Mouse (Mus musculus): ENCODE results near the gene Idi1.

Idi1 gene

DNA sequence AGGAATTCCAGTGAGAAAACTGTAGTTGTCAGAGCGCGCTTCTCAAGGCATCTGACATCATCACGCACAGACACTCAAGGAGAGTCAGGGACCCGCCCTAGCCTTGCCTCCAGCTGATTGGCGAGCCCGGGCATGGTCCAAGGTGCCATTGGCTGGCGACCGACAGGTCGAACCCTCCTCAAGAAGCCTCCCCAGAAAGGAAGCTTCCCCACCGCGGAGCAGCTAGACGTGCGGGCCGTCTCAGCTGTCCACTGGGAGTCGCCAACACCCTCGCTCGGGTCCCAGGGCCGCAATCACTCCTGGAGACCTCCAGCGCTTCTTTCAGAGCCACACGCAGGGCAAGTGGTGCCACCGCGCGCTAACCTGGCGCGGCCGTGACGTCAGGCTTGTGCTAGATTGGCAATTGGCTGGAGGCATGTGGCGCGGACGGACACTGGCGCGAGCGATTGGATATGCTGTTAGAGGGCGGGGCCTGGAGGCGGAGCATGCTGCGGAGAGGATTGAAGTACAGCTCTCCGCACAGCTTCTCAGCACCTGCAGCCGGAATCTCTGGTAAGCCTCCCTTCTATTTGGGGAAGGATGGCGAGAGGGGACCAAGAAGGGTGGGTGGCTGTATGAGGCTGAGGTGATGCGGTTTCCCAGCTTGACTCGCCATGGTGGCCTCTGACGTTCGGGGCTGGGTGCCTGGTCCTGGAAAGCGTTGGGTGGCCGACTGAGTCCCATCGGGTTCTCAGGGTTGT, at the start of gene Idi1:
Idi1 (plus strand) TSS at position 57 of the 740 bp plus-strand sequence.
- DNase-seq, result peak; percentile 100

DNA sequence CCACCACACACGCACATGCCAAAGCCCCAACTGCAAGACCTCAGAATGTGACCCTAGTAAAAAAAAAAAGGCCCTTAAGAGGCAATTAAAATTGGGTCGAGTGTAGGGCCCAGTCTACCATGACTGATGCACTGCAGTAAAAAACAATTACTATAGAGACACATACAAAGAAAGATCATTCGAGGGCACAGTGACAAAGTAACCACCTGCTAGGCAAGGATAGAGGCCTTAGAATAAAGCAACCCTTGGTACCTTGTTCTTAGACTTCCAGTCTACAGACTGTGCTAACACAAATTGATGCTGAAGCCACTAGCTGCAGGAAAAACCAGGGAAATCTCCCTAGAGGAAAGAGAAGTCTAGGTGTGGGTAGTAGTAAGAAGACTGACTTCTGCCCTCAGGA, 46.9 kb upstream of the Idi1 start:
- no peak for DNase-seq

DNA sequence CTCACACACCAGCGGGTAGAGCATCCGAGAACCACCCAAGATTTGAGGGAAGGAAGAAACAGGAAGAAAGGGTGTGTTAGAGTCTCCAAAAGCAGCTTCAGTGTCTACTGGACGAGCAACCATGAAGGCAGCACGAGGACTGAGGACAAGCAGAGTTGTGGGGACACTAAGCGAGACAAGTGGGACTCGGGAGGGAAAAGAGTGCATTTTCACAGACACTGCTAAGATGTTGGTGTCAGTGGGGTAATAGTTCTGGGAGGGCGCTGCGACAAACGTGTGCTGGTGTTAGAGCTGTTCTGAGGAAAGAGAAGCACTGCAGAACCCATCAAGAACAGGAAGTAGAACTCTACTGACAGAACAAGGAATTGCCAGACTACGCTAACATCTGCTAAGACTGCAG, 46.2 kb upstream of the Idi1 start:
- DNase-seq, result peak; percentile 91

DNA sequence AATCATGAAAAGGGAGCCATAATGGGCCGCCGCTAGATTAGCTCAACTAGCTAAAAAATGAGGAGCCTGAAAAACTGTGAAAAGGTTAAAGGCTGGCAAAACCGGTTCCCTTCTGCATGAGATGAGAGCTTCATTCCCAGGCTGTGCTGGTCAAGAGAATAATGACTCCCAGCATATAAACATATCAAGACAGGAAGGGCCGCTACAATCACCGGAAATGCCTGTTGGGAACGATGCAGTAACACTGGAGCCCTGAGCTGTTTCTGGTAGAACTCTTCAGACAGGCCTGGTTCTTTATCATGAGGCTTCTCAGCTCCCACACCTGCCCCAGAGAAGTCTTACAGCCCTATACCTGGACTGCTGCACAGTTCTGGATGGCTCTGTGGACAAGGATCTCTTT, 45.4 kb upstream of the Idi1 start:
- peak; percentile 98 for DNase-seq

DNA sequence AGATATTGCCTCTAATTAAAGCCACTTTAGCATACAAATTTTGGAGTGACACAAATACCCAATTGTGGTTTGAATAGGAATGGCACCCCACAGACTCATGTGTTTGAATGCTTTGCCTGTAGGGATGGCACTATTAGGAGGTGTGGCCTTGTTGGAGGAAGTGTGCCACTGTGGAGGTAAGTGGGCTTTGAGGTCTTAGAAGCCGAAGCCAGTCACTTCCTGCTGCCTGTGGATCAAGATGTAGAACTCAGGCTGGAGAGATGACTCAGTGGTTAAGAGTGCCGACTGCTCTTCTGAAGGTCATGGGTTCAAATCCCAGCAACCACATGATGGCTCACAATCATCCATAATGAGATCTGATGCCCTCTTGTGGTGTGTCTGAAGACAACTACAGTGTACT, 44.4 kb upstream of the Idi1 start:
- DNase-seq, result peak; percentile 74

DNA sequence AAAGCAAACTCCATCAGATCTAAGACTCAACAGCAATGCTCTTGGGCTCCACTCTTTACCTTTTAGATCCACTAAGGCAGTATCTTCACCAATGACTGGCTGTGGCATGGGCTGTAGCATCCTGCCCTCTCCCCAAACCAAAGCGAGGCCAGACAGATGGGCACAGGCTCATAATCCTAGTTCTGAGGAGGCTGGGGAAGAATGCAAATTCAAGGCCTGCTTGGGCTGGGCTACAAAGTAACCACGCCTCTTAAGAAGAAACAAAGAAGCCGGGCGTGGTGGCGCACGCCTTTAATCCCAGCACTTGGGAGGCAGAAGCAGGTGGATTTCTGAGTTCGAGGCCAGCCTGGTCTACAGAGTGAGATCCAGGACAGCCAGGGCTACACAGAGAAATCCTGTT, 43.5 kb upstream of the Idi1 start:
- DNase-seq, result peak; percentile 73

DNA sequence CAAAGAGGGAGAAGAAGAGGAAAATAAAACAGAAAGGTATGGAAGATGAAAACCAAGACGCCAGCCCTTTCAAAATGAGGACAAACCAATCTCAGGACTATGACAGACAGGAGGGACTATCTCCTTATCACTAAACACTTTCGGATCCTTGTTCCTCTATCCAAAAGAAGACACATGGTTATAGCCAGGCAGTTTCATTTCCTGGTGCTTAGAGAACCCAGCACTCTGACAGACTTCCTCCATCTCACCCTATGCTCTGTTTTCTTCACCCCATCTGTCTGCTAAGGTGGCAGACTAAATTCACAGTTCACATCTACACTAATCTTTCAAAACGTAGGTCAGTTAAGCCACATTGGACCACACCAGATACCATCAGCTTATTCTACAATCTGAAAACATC, 43.0 kb upstream of the Idi1 start:
- DNase-seq, result peak; percentile 89

DNA sequence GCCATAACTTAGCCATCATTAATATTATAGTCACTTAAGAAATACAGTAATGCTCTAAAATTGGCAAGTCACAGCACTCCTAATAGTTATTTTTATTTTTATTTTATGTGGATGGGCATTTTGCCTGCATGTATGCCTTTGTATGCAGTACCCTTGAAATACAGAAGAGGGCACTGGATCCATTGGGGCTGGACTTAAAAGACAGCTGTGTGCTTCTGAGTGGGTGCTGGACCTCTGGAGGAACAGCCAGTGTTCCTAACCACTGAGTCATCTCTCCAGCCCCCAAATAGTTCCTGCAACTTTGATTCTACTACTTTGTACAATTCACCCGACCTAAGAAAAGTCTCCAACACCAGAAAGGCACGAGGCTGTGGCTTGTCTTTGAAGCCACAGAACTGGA, 37.6 kb upstream of the Idi1 start:
- peak; percentile 91 for DNase-seq

DNA sequence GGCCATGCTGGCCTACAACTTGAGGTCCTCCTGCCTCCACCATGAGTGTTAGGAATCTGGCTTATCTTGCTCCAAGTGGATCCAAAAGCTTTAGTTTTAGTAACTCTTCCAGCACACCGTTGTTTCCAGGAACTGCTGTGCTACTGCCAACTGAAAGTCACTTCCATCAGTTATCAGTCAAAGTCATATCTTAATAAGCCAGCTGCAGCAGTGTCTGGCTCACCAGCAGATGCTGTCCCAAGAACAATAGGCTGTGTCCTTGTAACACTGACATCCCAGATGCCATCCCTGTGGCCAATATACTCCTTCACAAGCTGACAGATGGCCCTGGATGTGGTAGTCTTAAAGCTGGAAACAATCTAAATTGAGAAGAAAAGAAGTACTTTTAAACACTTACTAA, 36.0 kb upstream of the Idi1 start:
- DNase-seq, result peak; percentile 58

DNA sequence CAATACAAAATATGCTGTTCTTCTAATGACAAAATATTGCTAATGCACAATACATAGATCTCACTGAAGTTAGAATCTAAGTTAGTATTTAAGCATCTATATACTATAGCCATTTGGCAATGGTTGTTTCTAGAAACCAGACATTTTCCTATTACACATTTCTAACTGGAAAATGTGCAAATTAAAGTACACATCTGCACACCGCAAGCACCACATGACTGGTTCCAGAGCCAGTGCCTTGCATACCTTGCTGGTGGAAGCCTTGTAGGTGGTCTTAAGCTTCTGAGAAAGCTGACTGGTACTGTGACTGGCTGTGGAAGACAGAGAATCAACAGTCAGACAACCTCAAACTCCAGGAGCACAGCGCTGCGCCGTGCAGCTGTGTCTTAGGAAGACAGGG, 31.9 kb upstream of the Idi1 start:
- no peak for DNase-seq

DNA sequence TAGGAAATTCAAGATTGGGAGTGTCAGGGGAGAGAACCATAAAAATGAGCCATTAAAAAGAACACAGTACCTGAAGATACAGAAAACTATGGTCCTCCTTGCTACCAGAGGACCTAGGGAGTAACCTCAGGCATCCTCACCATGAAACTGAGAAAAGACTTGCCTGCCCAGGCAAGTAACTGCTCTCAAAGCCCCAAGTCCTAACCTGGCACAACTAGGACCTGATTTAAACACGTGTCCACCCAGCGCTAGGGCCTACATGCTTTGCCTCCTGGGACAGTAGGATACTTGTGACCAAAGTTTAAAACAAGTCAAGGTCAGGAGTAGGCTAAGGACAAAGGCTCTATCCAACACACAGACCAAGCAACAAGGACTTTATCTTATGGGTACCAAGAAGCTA, 30.5 kb upstream of the Idi1 start:
- DNase-seq, result no peak

DNA sequence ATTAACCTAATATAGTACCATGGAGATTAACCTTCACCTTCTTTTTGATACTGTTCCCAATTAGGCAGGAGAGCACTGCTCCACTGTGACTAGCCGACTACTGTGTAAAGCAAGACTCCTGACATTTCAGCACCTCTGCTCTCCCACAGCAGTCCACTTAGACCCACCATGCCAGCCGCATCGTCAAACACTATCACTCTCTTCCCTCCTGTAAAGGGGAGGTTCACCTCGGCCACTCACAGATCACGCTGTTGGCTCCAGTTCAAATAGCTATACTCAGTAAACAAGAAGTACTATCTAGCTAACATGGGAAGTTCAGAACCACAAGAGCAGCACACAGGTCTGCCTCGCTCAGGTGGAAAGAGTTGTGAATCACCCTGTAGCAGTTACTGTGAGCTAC, 26.8 kb upstream of the Idi1 start:
- peak; percentile 87 for DNase-seq

DNA sequence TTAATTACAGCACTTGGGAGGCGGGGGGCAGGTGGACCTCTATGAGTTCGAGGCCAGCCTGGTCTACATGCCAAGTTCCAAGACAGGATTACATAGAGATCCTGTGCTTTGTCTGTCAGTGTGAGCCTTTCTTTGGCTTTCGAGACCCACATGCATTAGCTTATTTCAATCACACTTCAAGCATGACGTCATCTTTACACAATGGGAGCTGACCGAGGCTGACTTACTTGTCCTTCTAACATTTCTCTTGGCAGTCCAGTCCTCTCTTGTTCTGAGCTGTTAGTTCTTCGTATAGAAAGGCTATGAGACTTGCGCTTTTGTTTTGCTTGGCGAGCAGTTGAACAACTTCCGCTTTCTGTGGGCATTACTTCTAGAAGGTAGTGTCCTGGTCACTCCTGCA, 24.4 kb upstream of the Idi1 start:
- DNase-seq, result no peak

DNA sequence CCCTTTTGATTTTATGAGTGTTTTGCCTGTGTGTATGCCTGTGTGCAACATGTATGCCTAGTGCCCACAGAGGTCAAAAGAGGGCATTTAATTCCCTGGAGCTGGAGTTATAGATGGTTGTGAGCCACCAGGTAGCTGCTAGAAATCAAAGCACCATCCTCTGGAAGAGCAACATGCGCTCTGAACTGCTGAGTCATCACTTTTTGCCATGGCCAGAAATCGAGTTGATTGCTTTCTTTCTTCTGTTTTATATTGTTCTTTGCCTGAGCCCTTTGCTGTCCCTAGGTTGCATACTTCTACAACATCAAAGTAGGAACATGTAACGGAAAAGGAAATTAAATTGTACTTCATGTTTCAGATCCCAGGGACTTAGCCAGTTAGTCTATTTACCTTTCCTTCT, 20.3 kb upstream of the Idi1 start:
- no peak for DNase-seq

DNA sequence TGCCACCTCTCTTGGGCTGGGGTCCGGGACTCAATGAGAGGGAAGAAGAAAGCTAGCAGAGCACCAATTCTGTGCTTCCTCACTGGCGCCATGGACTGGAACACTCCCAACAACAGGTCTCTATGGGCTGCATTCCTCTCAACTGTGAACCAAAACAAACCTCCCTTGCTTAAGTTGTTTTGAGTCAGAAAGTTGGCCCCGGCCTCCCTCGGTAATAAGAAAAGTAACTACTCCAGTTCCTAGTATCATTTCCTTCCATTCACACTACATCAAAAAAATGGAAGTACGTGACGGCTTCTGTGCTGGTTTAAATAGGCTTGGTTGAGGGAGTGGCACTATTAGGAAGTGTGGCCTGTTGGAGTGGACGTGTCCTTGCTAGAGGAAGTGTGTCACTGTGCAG, 18.7 kb upstream of the Idi1 start:
- peak; percentile 96 for DNase-seq

DNA sequence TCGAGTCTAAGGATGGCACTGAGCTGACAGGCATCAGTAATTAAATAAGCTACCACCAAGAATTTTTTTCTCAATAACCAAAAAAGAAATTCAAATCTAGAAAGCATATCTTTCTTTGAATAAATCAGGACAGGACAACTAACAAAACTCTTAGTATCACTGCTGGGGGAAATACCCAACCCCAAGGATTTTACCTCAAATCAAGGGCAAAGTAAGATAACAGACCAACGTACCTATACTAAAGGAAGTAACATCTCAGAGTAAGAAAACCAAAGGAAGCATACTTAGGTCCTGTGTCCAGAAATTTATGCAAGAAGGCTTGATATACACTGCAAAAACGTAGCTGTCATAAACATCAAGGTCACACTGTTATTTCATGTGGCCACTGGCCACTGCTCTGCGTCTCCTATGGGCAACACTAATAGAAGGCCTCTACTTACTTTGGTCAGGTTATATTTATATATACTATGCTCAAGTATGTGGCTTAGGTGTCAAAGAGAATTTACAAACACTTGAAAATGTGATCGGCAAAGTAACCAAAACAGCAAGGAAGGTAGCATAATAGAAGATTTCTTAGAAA, 15.6 kb upstream of the Idi1 start:
- peak; percentile 75 for DNase-seq

DNA sequence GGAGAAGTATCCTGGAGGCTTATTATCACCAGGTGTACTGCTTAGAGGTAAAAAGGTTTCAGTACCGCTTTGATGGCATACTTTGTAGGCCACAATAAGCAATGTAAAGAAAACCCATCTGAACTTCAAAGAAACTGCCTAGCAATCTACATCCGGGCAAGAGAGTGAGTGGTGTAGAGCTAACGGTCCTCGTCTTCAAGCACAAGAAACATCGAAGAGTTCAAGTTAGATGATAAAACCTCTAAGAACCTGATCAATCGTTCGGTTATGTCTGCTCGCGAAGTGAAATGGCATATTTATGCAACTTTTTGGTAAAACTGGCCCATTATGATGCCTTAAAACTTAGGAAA, 15.2 kb upstream of the Idi1 start:
- DNase-seq, result no peak

DNA sequence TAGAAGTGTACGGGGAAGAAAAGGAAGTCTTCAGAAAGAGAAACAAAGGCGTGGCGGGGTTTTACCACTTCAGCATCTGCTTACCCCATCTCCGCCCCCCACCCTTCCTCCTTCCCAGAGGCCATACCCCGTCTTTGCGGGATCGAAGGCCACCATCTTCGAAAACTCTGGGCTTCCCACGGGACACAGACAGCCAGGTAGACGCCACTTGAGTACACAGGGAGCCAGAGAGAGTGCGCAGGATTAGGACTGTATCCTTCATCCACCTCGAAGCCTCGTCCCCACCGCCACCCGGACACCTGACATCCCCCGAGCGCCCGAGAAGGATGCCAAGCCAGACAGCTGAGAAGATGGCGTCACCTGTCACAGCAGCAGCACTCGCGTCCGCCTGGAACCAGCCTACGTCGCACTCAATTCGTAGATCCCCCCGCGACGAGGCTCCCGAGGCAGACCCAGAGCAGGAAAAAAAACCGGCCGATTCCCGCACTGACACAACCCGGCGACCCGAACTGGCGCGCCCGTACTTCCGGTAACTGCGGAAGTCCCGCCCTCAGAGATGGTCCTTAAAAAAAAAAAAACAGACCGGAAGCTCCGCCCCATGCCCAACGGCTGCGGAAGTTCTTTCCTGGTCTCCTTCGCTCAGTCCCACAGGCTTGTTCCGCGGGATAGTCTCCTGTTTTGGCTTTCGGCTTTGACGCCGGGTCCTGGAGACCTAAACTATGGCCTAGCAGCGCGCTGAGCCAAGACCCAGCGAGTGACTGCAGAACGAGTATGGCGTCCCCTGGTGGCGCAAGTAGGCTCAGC, 14.6 kb upstream of the Idi1 start:
- peak; percentile 99 for DNase-seq

DNA sequence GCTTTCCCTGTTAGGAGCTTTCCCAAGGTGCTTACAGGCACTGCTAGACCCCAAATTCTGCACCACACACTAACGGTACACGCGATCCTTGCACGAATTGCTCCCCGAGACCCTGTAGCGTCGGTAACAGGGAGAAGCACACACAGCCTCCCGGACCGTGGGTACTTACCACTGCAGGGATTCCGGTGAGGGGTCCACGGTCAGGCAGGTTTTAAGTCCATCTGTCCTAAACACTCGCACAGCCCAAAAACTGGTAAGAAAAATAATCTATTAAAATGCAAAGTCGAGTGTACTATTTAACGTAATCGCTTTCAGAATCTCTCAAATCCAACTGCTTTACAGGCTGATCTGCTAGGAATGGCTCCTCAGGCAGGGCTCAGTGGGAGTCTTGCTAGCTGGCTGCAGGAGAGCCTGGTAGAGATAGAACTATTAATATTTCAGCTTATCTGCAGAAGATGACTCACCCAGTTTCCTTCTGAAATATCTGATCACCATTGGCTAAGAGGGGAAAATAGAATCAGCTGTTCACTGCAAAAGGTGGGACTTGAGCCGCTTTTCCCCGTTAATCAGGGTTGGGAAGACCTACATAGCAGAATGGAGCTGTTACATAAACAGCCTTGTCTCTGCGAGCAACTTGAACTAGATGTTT, 13.9 kb upstream of the Idi1 start, which contains the start of gene Wdr37:
Wdr37 (minus strand) TSS at position 596 of the 649 bp plus-strand sequence.
- peak; percentile 91 for DNase-seq

DNA sequence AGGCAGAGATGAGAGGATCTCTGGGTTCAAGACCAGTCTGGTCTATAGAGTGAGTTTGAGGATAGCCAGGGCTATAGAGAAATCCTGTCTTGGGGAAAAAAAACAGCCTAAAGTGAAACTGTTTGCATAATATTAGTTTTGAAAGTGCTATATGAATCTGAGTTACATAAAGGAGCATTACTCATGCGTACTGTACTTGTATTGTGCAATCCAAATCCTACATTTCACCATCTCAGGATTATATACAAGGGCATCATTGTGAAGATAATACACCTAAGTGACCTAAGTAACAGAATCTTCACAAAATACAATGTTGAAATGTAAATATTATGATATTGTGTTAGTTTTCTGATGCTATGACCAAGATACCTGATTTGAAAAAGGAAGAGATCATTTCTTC, 11.5 kb upstream of the Idi1 start:
- no peak for DNase-seq

DNA sequence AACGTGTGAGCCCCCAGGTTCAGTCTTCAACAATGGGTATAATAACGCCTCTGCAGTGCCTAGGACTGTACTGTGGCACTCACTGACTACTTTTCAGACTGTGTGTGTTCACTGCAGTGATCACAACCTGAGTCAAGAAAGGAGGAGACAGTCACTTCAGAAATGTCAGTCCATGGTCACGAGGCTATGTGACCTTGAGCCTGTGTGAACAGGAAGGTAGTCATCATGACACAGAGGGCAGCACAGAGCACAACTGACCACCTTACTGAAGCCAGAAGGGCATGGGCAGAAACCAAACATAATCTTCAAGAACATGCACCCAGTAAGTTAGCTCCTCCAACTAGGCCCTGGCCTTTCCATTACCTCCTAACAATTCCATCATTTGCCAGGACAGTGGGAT, 3.7 kb upstream of the Idi1 start:
- no peak for DNase-seq

DNA sequence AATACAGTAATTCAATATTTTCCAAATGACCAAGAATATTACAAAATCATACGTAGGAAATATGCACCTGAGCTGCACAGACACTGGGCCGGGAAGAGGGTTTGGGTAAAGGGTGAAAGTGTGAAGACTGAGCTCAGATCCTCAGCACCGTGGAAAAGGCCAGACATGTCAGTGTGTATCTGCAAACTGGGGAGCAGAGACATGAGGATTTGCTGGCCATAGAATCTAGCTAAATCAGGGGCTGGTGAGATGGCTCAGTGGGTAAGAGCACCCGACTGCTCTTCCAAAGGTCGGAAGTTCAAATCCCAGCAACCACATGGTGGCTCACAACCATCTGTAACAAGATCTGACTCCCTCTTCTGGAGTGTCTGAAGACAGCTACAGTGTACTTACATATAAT, 1.4 kb upstream of the Idi1 start:
- DNase-seq, result peak; percentile 64

DNA sequence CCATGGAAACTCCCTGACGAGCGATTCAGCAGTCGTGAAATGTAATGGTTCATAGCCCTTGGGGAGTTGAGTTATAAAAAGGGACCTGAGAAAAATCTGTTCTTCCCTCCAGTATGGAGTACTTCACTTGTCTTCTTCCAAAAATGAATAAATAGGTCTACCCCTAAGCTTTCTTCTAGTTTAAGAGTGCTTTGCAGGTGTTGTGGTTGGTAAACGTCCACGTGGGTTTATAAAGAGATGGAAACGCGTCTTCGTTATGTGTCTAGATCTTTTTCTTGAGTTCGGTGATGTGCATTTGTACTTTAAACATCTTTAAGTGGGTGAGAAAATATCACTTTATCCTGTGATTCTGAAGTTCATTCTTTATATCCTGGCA, 872 bp downstream of the Idi1 start:
- no peak for DNase-seq

DNA sequence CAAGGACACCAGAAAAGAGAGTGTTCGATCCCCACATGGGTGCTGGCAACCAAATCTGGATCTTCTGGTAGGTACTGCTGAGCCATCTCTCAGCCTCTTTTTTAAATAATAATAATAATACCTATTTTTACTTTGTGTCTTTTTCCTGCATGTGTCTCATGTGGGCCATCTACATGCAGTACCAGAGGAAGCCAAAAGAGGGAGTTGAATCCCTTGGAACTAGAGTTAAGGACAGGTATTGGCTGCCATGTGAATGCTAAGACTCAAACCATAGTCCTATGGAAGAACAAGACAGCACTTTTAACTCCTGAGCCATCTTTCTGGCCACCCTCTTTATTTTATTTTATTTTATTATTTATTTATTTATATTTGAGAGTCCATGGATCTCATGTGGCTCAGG, 3.3 kb downstream of the Idi1 start:
- DNase-seq, result no peak
